In genomic region chr6:73227376-73228158, GRCm38 (mm10) we compare ENCODE assay signal across 9 mouse cellular contexts. TPM values are rescaled to one million over a fixed set of nuclear protein-coding genes. Genes with fewer than 3 reads are reported as not detected.
DNase-seq lines count a peak whose midpoint lies in the region; ATAC-seq and TF ChIP-seq lines count a peak whose summit lies in the region.
"Had no signal": no experiment of that assay in that cellular context is flagged by ENCODE, and none has a peak within 500 bp of the region (broad histone marks: within the 10 kb centered on the region; RNA-seq: fewer than 3 reads in every experiment).

No protein-coding gene starts in this region.

- no peaks in the 10 kb centered on the region for H3K9me3 ChIP-seq in forebrain, postnatal 0 days (ENCODE audit: low read length)
- no peaks in the 10 kb centered on the region for H3K9me3 ChIP-seq in intestine, embryonic 16.5 days (ENCODE audit: control insufficient read depth, low read length)
- H3K9me3 ChIP-seq: hindbrain, embryonic 15.5 days had no signal

- H3K79me2 ChIP-seq in heart, adult 2 months (replicated peaks; ENCODE audit: control insufficient read depth, insufficient read depth, low read length): no peaks in the 10 kb centered on the region

- H3K4me2 ChIP-seq in forebrain, postnatal 0 days (ENCODE audit: low read depth): no peak overlapping the region
- H3K4me2 ChIP-seq in intestine, embryonic 16.5 days (ENCODE audit: low read depth, low read length): no peak overlapping the region
- H3K4me2 ChIP-seq: hindbrain, embryonic 15.5 days had no signal

- no peak for DNase-seq in heart, adult 2 months
- DNase-seq in heart, postnatal 25 days (ENCODE audit: low spot score): no peak
- DNase-seq in thymus, postnatal 0 days (ENCODE audit: low spot score): peak; percentile 70
- no peak for DNase-seq in thymus, postnatal 25 days
- DNase-seq in forebrain, postnatal 0 days: peak; percentile 81
- peak; percentile 83 for DNase-seq in splenic B cell, adult 2 months (ENCODE audit: low read depth, low spot score)
- no peak for DNase-seq in adrenal gland, adult 8-10 months

- peaks cover 1% of the 10 kb centered on the region for H3K4me1 ChIP-seq in heart, adult 2 months (ENCODE audit: control insufficient read depth, insufficient read depth, low read length)
- H3K4me1 ChIP-seq in forebrain, postnatal 0 days (ENCODE audit: insufficient read depth): no peaks in the 10 kb centered on the region
- H3K4me1 ChIP-seq in intestine, embryonic 16.5 days (ENCODE audit: control insufficient read depth, insufficient read depth, low read length): peaks cover 3% of the 10 kb centered on the region; the same call in 1 of the 2 replicates

- H3K27me3 ChIP-seq in heart, adult 2 months (ENCODE audit: control insufficient read depth, insufficient read depth, low read length): no peaks in the 10 kb centered on the region
- no peaks in the 10 kb centered on the region for H3K27me3 ChIP-seq in forebrain, postnatal 0 days (ENCODE audit: insufficient read depth, low read length)
- no peaks in the 10 kb centered on the region; the same call in 1 of the 2 replicates for H3K27me3 ChIP-seq in splenic B cell, adult 2 months (ENCODE audit: control insufficient read depth, insufficient read depth, low read length, poor library complexity, severe bottlenecking)
- H3K27me3 ChIP-seq in intestine, embryonic 16.5 days (replicated peaks; ENCODE audit: control insufficient read depth, insufficient read depth, low read length): no peaks in the 10 kb centered on the region
- H3K27me3 ChIP-seq: hindbrain, embryonic 15.5 days had no signal

- TF ChIP-seq POLR2A in heart, adult 2 months (IDR thresholded peaks at IDR 0.05; ENCODE audit: insufficient read depth, low read depth, low read length): no peak

- H3K27ac ChIP-seq in heart, adult 2 months: no peak overlapping the region
- H3K27ac ChIP-seq in forebrain, postnatal 0 days (ENCODE audit: low read depth, low read length): no peak overlapping the region
- no peak overlapping the region for H3K27ac ChIP-seq in intestine, embryonic 16.5 days (ENCODE audit: low read length)
- H3K27ac ChIP-seq: hindbrain, embryonic 15.5 days had no signal

- no peak overlapping the region for H3K4me3 ChIP-seq in heart, adult 2 months
- no peak overlapping the region for H3K4me3 ChIP-seq in forebrain, postnatal 0 days (ENCODE audit: low read depth, low read length)
- H3K4me3 ChIP-seq in intestine, embryonic 16.5 days (ENCODE audit: low read length): no peak overlapping the region
- H3K4me3 ChIP-seq: hindbrain, embryonic 15.5 days had no signal

- no peaks in the 10 kb centered on the region for H3K36me3 ChIP-seq in heart, adult 2 months (ENCODE audit: control insufficient read depth, insufficient read depth, low read length)
- no peaks in the 10 kb centered on the region for H3K36me3 ChIP-seq in forebrain, postnatal 0 days (ENCODE audit: insufficient read depth)
- H3K36me3 ChIP-seq in splenic B cell, adult 2 months (ENCODE audit: control insufficient read depth, insufficient read depth, low read length, poor library complexity, severe bottlenecking): no peaks in the 10 kb centered on the region
- H3K36me3 ChIP-seq in intestine, embryonic 16.5 days (ENCODE audit: control insufficient read depth, insufficient read depth, low read length): no peaks in the 10 kb centered on the region
- H3K36me3 ChIP-seq: hindbrain, embryonic 15.5 days had no signal

- WGBS in heart, adult 2 months: 39% methylated on average over 10 of the region's 10 CpGs
- 46% methylated on average over 10 of the region's 10 CpGs for WGBS in forebrain, postnatal 0 days
- 33% methylated on average over 10 of the region's 10 CpGs for WGBS in intestine, embryonic 16.5 days

- TF ChIP-seq CTCF in heart, adult 2 months (IDR thresholded peaks at IDR 0.05): peak; percentile 60
- peak; percentile 69 for TF ChIP-seq CTCF in forebrain, postnatal 0 days (IDR thresholded peaks at IDR 0.05; ENCODE audit: low read depth)

- no peak overlapping the region for H3K9ac ChIP-seq in heart, adult 2 months (ENCODE audit: low read depth, low read length)
- H3K9ac ChIP-seq in forebrain, postnatal 0 days: no peak overlapping the region
- no peak overlapping the region for H3K9ac ChIP-seq in intestine, embryonic 16.5 days (ENCODE audit: low read depth, low read length)
- H3K9ac ChIP-seq: hindbrain, embryonic 15.5 days had no signal

- ATAC-seq in forebrain, postnatal 0 days: peak; percentile 42; the same call in 1 of the 2 replicates
- no peak for ATAC-seq in intestine, embryonic 16.5 days

- intact Hi-C loops in heart, adult 2 months (cut with DNase I): loop anchor here (1.0 to 5.0 kb wide), 3 partner anchors 75 to 590 kb away; no protein-coding TSS in a partner anchor
- intact Hi-C loops in heart, postnatal 25 days (cut with DNase I): loop anchor here (5.0 to 10.0 kb wide), 3 partner anchors 70 to 583 kb away; no protein-coding TSS in a partner anchor

- no peak for TF ChIP-seq EP300 in heart, adult 2 months (IDR thresholded peaks at IDR 0.05; ENCODE audit: insufficient read depth, low read depth, low read length)

RNA-seq across cellular contexts. Expression of gene Dnah6, which starts 6.1 kb away (rescaled TPM):
- under 1 TPM; 0.05 to 0.07 TPM for total RNA-seq in heart, adult 2 months (2021)
- 0.09 and 0.27 TPM in 2 replicates for polyA plus RNA-seq in heart, adult 2 months (2012; rRNA removed)
- total RNA-seq in heart, postnatal 25 days (2021): under 1 TPM; 0.08 to 0.11 TPM
- 0.05 and 0.06 TPM in 2 replicates for polyA plus RNA-seq in thymus, postnatal 0 days (2015; fragmentation: Nextera tagmentation; extraction: Ambion mirVana)
- 1.1 and 1.8 TPM in 2 replicates for total RNA-seq in forebrain, postnatal 0 days (2014; rRNA removed)
- polyA plus RNA-seq in forebrain, postnatal 0 days (2015; fragmentation: Nextera tagmentation; extraction: Ambion mirVana): 0.16 and 0.44 TPM in 2 replicates
- 0.04 and 0.05 TPM in 2 replicates for polyA plus RNA-seq in intestine, embryonic 16.5 days (2015; fragmentation: Nextera tagmentation; extraction: Ambion mirVana)
- total RNA-seq in adrenal gland, adult 8-10 months (2022): under 1 TPM in 2 of 4 experiments, not detected in 2; 0.06 to 0.07 TPM

RNA-seq across cellular contexts. Expression of gene Suclg1, which starts 20.6 kb away (rescaled TPM):
- total RNA-seq in heart, adult 2 months (2021): 100 to 1,000 TPM; 461 to 531 TPM
- polyA plus RNA-seq in heart, adult 2 months (2012; rRNA removed): 312 and 392 TPM in 2 replicates
- total RNA-seq in heart, postnatal 25 days (2021): 100 to 1,000 TPM; 581 TPM
- polyA plus RNA-seq in thymus, postnatal 0 days (2015; fragmentation: Nextera tagmentation; extraction: Ambion mirVana): 163 and 168 TPM in 2 replicates
- 41.9 and 45.8 TPM in 2 replicates for total RNA-seq in forebrain, postnatal 0 days (2014; rRNA removed)
- polyA plus RNA-seq in forebrain, postnatal 0 days (2015; fragmentation: Nextera tagmentation; extraction: Ambion mirVana): 125 and 134 TPM in 2 replicates
- 371 and 392 TPM in 2 replicates for polyA plus RNA-seq in intestine, embryonic 16.5 days (2015; fragmentation: Nextera tagmentation; extraction: Ambion mirVana)
- 100 to 1,000 TPM; 193 to 275 (median 235) TPM for total RNA-seq in adrenal gland, adult 8-10 months (2022)

Comparison
In these comparisons a context has a peak if more than half of its experiments do, and no peak if none do; other contexts are left out.
1. DNase-seq: peak in thymus, postnatal 0 days (single experiment), forebrain, postnatal 0 days (single experiment) and splenic B cell, adult 2 months (single experiment); none in heart, adult 2 months (0 of 2), heart, postnatal 25 days (single experiment), thymus, postnatal 25 days (single experiment) and adrenal gland, adult 8-10 months (single experiment).